In genomic region chr7:69573730-69574129, GRCm38 (mm10) we compare ENCODE assay signal across 17 mouse cellular contexts.
A peak's percentile ranks its signal among the peaks of the same experiment; 100 is the strongest.
DNase-seq lines count a peak whose midpoint lies in the region; ATAC-seq and TF ChIP-seq lines count a peak whose summit lies in the region.
"Had no signal": no experiment of that assay in that cellular context is flagged by ENCODE, and none has a peak within 500 bp of the region (broad histone marks: within the 10 kb centered on the region; RNA-seq: fewer than 3 reads in every experiment).

No protein-coding gene starts in this region.

- H3K9ac ChIP-seq in hindbrain, postnatal 0 days (replicated peaks; ENCODE audit: low read length): no peak overlapping the region
- no peak overlapping the region for H3K9ac ChIP-seq in hindbrain, embryonic 14.5 days
- H3K9ac ChIP-seq in forebrain, embryonic 16.5 days (replicated peaks; ENCODE audit: low read depth, low read length): no peak overlapping the region
- H3K9ac ChIP-seq: embryonic facial prominence, embryonic 15.5 days; liver, embryonic 12.5 days had no signal

- no peak for ATAC-seq in hindbrain, postnatal 0 days
- ATAC-seq in hindbrain, embryonic 14.5 days (ENCODE audit: low FRiP score): no peak
- no peak; the same call in 1 of the 2 replicates for ATAC-seq in forebrain, embryonic 16.5 days
- ATAC-seq: liver, embryonic 12.5 days; lung, postnatal 0 days had no signal

- peak; percentile 32 for TF ChIP-seq CTCF in hindbrain, postnatal 0 days (IDR thresholded peaks at IDR 0.05; ENCODE audit: low read depth)

- peak; percentile 6 for DNase-seq in hindbrain, postnatal 0 days (ENCODE audit: low spot score)
- no peak for DNase-seq in hindbrain, embryonic 14.5 days (ENCODE audit: low spot score)
- peak; percentile 2 to 7 for DNase-seq in left cerebral cortex, adult 8-10 months (ENCODE audit: low spot score in 2 of 2)
- DNase-seq in left cerebral cortex, adult 11 months (ENCODE audit: low spot score): no peak
- DNase-seq in Muller cell, postnatal 12 days (ENCODE audit: inconsistent ontology term): peak; percentile 51
- no peak for DNase-seq in adipocyte (ENCODE audit: low spot score)
- no peak for DNase-seq in cerebellum, adult 9-11 months
- DNase-seq: adrenal gland, adult 2 months; B cell, adult 2 months; cerebellum, adult 18-20 months; gastrocnemius, postnatal 25 days; kidney, postnatal 4 days had no signal

- no peak overlapping the region for H3K27ac ChIP-seq in hindbrain, postnatal 0 days
- no peak overlapping the region for H3K27ac ChIP-seq in hindbrain, embryonic 14.5 days
- H3K27ac ChIP-seq in forebrain, embryonic 16.5 days (ENCODE audit: low read length): peak overlapping the region; percentile 44; the same call in 1 of the 2 replicates
- H3K27ac ChIP-seq: embryonic facial prominence, embryonic 15.5 days; liver, embryonic 12.5 days had no signal

- WGBS in hindbrain, postnatal 0 days: 67% methylated on average over 5 of the region's 5 CpGs
- 79% methylated on average over 5 of the region's 5 CpGs for WGBS in hindbrain, embryonic 14.5 days
- WGBS in forebrain, embryonic 16.5 days: 41% methylated on average over 5 of the region's 5 CpGs

- H3K4me1 ChIP-seq in hindbrain, postnatal 0 days (ENCODE audit: insufficient read depth, low read length): no peaks in the 10 kb centered on the region
- 0 out of 2 replicates have a peak, but pooled peaks cover 3% of the 10 kb centered on the region for H3K4me1 ChIP-seq in hindbrain, embryonic 14.5 days (replicated peaks; ENCODE audit: control insufficient read depth, insufficient read depth, low read length)
- no peaks in the 10 kb centered on the region; the same call in 1 of the 2 replicates for H3K4me1 ChIP-seq in forebrain, embryonic 16.5 days (replicated peaks; ENCODE audit: control insufficient read depth, insufficient read depth, low read length)
- H3K4me1 ChIP-seq: embryonic facial prominence, embryonic 15.5 days; liver, embryonic 12.5 days had no signal

- no peaks in the 10 kb centered on the region for H3K36me3 ChIP-seq in hindbrain, postnatal 0 days (ENCODE audit: insufficient read depth, low read length)
- no peaks in the 10 kb centered on the region for H3K36me3 ChIP-seq in hindbrain, embryonic 14.5 days (replicated peaks; ENCODE audit: control insufficient read depth, insufficient read depth)
- no peaks in the 10 kb centered on the region for H3K36me3 ChIP-seq in forebrain, embryonic 16.5 days (ENCODE audit: control insufficient read depth, insufficient read depth)
- H3K36me3 ChIP-seq: embryonic facial prominence, embryonic 15.5 days; liver, embryonic 12.5 days had no signal

- H3K9me3 ChIP-seq in hindbrain, postnatal 0 days (ENCODE audit: low read length): no peaks in the 10 kb centered on the region
- H3K9me3 ChIP-seq in hindbrain, embryonic 14.5 days (ENCODE audit: control insufficient read depth, low read length): no peaks in the 10 kb centered on the region
- no peaks in the 10 kb centered on the region for H3K9me3 ChIP-seq in forebrain, embryonic 16.5 days (ENCODE audit: control insufficient read depth, low read length)
- H3K9me3 ChIP-seq: embryonic facial prominence, embryonic 15.5 days; liver, embryonic 12.5 days had no signal

- H3K27me3 ChIP-seq in hindbrain, postnatal 0 days (ENCODE audit: insufficient read depth, low read length): no peaks in the 10 kb centered on the region
- peaks cover 16% of the 10 kb centered on the region; the same call in 1 of the 2 replicates for H3K27me3 ChIP-seq in hindbrain, embryonic 14.5 days (ENCODE audit: control insufficient read depth, insufficient read depth, low read length)
- 0 out of 2 replicates have a peak, but pooled peaks cover 9% of the 10 kb centered on the region for H3K27me3 ChIP-seq in forebrain, embryonic 16.5 days (replicated peaks; ENCODE audit: control insufficient read depth, insufficient read depth, low read length)
- H3K27me3 ChIP-seq: embryonic facial prominence, embryonic 15.5 days; liver, embryonic 12.5 days had no signal

- no peak overlapping the region for H3K4me2 ChIP-seq in hindbrain, postnatal 0 days (ENCODE audit: low read depth, low read length)
- H3K4me2 ChIP-seq in hindbrain, embryonic 14.5 days (replicated peaks): no peak overlapping the region
- no peak overlapping the region for H3K4me2 ChIP-seq in forebrain, embryonic 16.5 days (ENCODE audit: low read length)
- H3K4me2 ChIP-seq: embryonic facial prominence, embryonic 15.5 days; heart, embryonic 11.5 days; liver, embryonic 12.5 days had no signal

- H3K4me3 ChIP-seq in hindbrain, postnatal 0 days (ENCODE audit: low read length): no peak overlapping the region
- H3K4me3 ChIP-seq in hindbrain, embryonic 14.5 days (replicated peaks; ENCODE audit: low read length): no peak overlapping the region
- no peak overlapping the region for H3K4me3 ChIP-seq in forebrain, embryonic 16.5 days (replicated peaks; ENCODE audit: low read length)
- H3K4me3 ChIP-seq: embryonic facial prominence, embryonic 15.5 days; liver, embryonic 12.5 days had no signal

Comparison
In these comparisons a context has a peak if more than half of its experiments do, and no peak if none do; other contexts are left out.
1. DNase-seq: peak in hindbrain, postnatal 0 days (single experiment), left cerebral cortex, adult 8-10 months (2 of 2) and Muller cell, postnatal 12 days (single experiment); none in hindbrain, embryonic 14.5 days (single experiment), left cerebral cortex, adult 11 months (single experiment), adipocyte (single experiment) and cerebellum, adult 9-11 months (single experiment).